Mouse (Mus musculus): Measurements from ENCODE around the gene Slc25a35. TPM values are rescaled to one million over a fixed set of nuclear protein-coding genes. Genes with fewer than 3 reads are reported as not detected.

Slc25a35 gene
- polyA plus RNA-seq, 1 experiment = 27.6 TPM

DNA sequence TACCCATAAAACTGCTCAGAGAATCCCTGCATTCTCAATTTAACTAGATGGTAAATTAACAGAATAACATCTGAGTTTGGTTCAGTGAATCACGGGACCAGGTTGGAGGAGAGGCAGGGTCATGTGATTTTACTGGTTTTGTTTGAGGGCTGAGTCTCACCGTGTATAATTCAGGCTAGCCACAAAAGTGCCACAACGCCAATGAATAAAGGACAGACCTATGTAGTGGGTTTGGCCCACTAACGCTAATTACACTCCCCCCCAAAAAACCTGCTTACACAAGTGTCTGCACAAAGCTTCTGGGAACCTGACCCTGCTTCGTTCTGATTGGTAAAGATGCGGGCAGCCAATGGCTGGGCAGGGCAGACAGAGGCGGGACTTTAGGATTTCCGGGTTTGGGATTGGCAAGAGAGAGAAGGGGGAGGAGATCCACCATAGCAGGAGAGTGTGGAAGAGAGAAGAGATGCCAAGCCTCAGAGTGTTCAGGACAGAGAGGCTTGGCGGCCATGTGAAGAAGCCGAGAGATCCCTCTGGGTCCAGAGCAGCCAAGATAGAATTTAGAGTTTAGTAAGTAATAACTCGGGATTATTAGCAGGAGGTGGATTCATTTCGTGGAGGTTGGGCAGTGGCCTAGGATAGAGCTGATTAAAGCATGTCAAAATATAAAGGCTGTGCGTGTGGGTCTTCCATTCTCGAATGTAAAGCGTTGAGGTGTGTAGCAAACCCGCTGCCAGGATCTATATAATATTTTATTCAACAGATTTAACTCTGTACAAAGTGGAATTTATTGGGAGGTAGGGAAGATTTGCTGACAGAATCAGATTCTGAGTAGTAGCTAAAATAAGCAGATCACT lies 28.3 kb upstream of the Slc25a35 start:
- 1% methylated on average over 16 of the region's 16 CpGs for WGBS
- H3K4me1 ChIP-seq (replicated peaks; ENCODE audit: control insufficient read depth, insufficient read depth, low read length) = peaks cover 2% of the 10 kb centered on the region; the same call in 1 of the 2 replicates
- no peaks in the 10 kb centered on the region for H3K36me3 ChIP-seq (ENCODE audit: control insufficient read depth, insufficient read depth, low read length)
- no peaks in the 10 kb centered on the region for H3K27me3 ChIP-seq (ENCODE audit: control insufficient read depth, insufficient read depth, low read length)
- TF ChIP-seq POLR2A (IDR thresholded peaks at IDR 0.05; ENCODE audit: control insufficient read depth, extremely low read depth, insufficient read depth, low read length, poor library complexity) = peak; percentile 60; the same call in 1 of the 2 replicates
- no peak for TF ChIP-seq CTCF (IDR thresholded peaks at IDR 0.05; ENCODE audit: borderline replicate concordance, control insufficient read depth, extremely low read depth, insufficient read depth, low read length, poor library complexity)
- peak overlapping the region; percentile 34 for H3K4me3 ChIP-seq (ENCODE audit: control insufficient read depth, insufficient read depth, low read length)
- peak; percentile 87 for DNase-seq
- H3K27ac ChIP-seq (ENCODE audit: control insufficient read depth, insufficient read depth, low read length) = no peak overlapping the region

- no peak for DNase-seq
- H3K27me3 ChIP-seq (ENCODE audit: control insufficient read depth, insufficient read depth, low read length) = no peaks in the 10 kb centered on the region
- peaks cover 2% of the 10 kb centered on the region; the same call in 1 of the 2 replicates for H3K4me1 ChIP-seq (replicated peaks; ENCODE audit: control insufficient read depth, insufficient read depth, low read length)
- TF ChIP-seq POLR2A (IDR thresholded peaks at IDR 0.05; ENCODE audit: control insufficient read depth, extremely low read depth, insufficient read depth, low read length, poor library complexity) (no peak), CTCF (IDR thresholded peaks at IDR 0.05; ENCODE audit: borderline replicate concordance, control insufficient read depth, extremely low read depth, insufficient read depth, low read length, poor library complexity) (no peak)
- no peak overlapping the region for H3K27ac ChIP-seq (ENCODE audit: control insufficient read depth, insufficient read depth, low read length)
- no peak overlapping the region for H3K4me3 ChIP-seq (ENCODE audit: control insufficient read depth, insufficient read depth, low read length)
- H3K36me3 ChIP-seq (ENCODE audit: control insufficient read depth, insufficient read depth, low read length) = no peaks in the 10 kb centered on the region
- WGBS = 69% methylated on average over 4 of the region's 4 CpGs
Observed at GRCm38 (mm10) chr11:68940516-68940915, 27.4 kb upstream of the Slc25a35 start.

DNA sequence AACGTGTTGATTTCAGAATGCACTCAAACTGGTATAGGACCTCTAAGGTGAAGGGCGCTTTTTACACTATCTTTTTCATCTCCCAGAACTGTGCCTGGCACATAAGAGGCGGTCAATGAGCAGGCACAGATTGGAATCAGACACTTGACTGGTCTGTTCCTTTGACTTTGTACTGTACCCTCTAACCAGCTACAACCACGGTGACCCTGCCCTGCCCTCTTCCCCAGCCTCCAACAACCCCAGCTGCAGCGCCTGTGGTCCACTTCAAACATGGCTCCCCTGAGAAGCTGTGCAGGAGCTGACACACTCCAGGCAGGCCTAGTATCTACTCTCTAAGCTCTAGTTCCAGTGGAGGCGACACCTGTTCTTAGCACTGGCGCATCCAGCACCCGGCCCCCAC lies 25.2 kb upstream of the Slc25a35 start:
- no peaks in the 10 kb centered on the region for H3K36me3 ChIP-seq (ENCODE audit: control insufficient read depth, insufficient read depth, low read length)
- no peaks in the 10 kb centered on the region for H3K27me3 ChIP-seq (ENCODE audit: control insufficient read depth, insufficient read depth, low read length)
- peaks cover 2% of the 10 kb centered on the region; the same call in 1 of the 2 replicates for H3K4me1 ChIP-seq (replicated peaks; ENCODE audit: control insufficient read depth, insufficient read depth, low read length)
- 96% methylated on average over 8 of the region's 8 CpGs for WGBS
- no peak for DNase-seq
- no peak overlapping the region for H3K27ac ChIP-seq (ENCODE audit: control insufficient read depth, insufficient read depth, low read length)
- no peak overlapping the region for H3K4me3 ChIP-seq (ENCODE audit: control insufficient read depth, insufficient read depth, low read length)
- TF ChIP-seq POLR2A (IDR thresholded peaks at IDR 0.05; ENCODE audit: control insufficient read depth, extremely low read depth, insufficient read depth, low read length, poor library complexity) (no peak), CTCF (IDR thresholded peaks at IDR 0.05; ENCODE audit: borderline replicate concordance, control insufficient read depth, extremely low read depth, insufficient read depth, low read length, poor library complexity) (no peak)

GRCm38 (mm10) chr11:68945245-68945644 lies 22.7 kb upstream of the Slc25a35 start:
- Histone ChIP-seq H3K4me1 (replicated peaks; ENCODE audit: control insufficient read depth, insufficient read depth, low read length) (peaks cover 2% of the 10 kb centered on the region; the same call in 1 of the 2 replicates), H3K27me3 (ENCODE audit: control insufficient read depth, insufficient read depth, low read length) (no peaks in the 10 kb centered on the region), H3K4me3 (ENCODE audit: control insufficient read depth, insufficient read depth, low read length) (no peak overlapping the region), H3K27ac (ENCODE audit: control insufficient read depth, insufficient read depth, low read length) (no peak overlapping the region), H3K36me3 (ENCODE audit: control insufficient read depth, insufficient read depth, low read length) (no peaks in the 10 kb centered on the region)
- WGBS = 91% methylated on average over 2 of the region's 2 CpGs
- no peak for DNase-seq
- TF ChIP-seq CTCF (IDR thresholded peaks at IDR 0.05; ENCODE audit: borderline replicate concordance, control insufficient read depth, extremely low read depth, insufficient read depth, low read length, poor library complexity) = no peak
- no peak for TF ChIP-seq POLR2A (IDR thresholded peaks at IDR 0.05; ENCODE audit: control insufficient read depth, extremely low read depth, insufficient read depth, low read length, poor library complexity)

DNA sequence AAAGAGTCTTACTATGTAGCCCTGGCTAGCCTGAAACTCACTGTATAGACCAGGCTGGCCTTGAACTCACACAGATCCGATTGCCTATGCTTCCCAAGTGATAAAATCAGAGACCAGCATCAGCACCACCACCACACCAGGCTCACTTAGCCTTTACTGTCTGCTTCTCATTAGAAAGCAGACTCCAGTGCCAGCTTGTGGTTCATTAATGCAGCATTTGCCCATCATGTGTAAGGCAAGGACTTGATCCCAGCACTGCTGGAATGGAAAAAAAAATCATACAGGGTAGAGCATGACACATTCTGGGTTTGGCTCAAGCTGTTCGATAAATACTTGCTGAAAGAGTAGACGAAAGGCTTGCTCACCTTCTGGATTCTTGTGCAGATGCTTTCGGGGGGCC lies 21.9 kb upstream of the Slc25a35 start:
- WGBS = 98% methylated on average over 4 of the region's 4 CpGs
- TF ChIP-seq POLR2A (IDR thresholded peaks at IDR 0.05; ENCODE audit: control insufficient read depth, extremely low read depth, insufficient read depth, low read length, poor library complexity) (no peak), CTCF (IDR thresholded peaks at IDR 0.05; ENCODE audit: borderline replicate concordance, control insufficient read depth, extremely low read depth, insufficient read depth, low read length, poor library complexity) (no peak)
- Histone ChIP-seq H3K36me3 (ENCODE audit: control insufficient read depth, insufficient read depth, low read length) (no peaks in the 10 kb centered on the region), H3K27me3 (ENCODE audit: control insufficient read depth, insufficient read depth, low read length) (no peaks in the 10 kb centered on the region), H3K4me1 (replicated peaks; ENCODE audit: control insufficient read depth, insufficient read depth, low read length) (no peaks in the 10 kb centered on the region), H3K27ac (ENCODE audit: control insufficient read depth, insufficient read depth, low read length) (no peak overlapping the region), H3K4me3 (ENCODE audit: control insufficient read depth, insufficient read depth, low read length) (no peak overlapping the region)
- DNase-seq = no peak

DNA sequence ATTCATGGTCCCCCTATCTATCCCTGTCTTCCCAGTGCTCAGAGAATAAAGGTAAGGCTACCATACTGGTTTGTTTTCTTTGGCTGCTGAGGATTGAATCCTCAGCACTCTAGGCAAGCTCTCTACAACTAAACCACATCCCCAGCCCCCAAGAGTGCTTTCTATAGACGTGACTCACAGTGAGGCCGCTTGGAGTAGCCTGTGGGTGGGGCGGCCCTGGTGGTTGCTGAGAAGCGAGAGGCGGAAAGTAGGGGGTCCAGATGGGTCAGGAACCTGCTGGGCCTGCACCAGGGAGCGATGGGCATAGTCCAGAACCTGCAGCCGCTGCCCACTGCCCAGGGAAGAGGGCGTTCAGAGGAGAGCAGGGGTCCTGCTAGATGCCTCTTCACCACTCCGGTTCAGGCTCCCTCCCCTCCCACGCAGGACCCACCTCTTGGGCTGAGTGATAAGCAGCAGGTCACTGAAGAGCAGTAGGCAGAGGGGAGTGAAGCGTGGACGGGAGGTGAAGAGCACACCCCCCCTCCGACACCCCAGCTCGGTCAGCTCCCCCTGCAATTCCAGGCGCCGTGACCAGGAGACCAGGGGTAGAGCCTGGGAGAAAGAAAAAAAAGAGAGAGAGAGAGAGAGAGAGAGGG lies 21.0 kb upstream of the Slc25a35 start:
- H3K4me1 ChIP-seq (replicated peaks; ENCODE audit: control insufficient read depth, insufficient read depth, low read length) = no peaks in the 10 kb centered on the region
- H3K27ac ChIP-seq (ENCODE audit: control insufficient read depth, insufficient read depth, low read length) = no peak overlapping the region
- WGBS = 80% methylated on average over 15 of the region's 16 CpGs
- H3K4me3 ChIP-seq (ENCODE audit: control insufficient read depth, insufficient read depth, low read length) = no peak overlapping the region
- no peaks in the 10 kb centered on the region for H3K27me3 ChIP-seq (ENCODE audit: control insufficient read depth, insufficient read depth, low read length)
- no peak for DNase-seq
- H3K36me3 ChIP-seq (ENCODE audit: control insufficient read depth, insufficient read depth, low read length) = no peaks in the 10 kb centered on the region
- TF ChIP-seq CTCF (IDR thresholded peaks at IDR 0.05; ENCODE audit: borderline replicate concordance, control insufficient read depth, extremely low read depth, insufficient read depth, low read length, poor library complexity) (no peak), POLR2A (IDR thresholded peaks at IDR 0.05; ENCODE audit: control insufficient read depth, extremely low read depth, insufficient read depth, low read length, poor library complexity) (no peak)

Data from thymus, adult 2 months (tissue).